Mouse (Mus musculus): ENCODE data around the gene Hoxa4.

Hoxa4 gene

GRCm38 (mm10) chr6:52203371-52204049 lies 12.0 kb upstream of the Hoxa4 start:
- no peak for DNase-seq (ENCODE audit: low spot score in 2 of 2)

- DNase-seq (ENCODE audit: low spot score in 2 of 2) = no peak
These were observed 11.5 kb upstream of the Hoxa4 start for GRCm38 (mm10) chr6:52203121-52203370.

GRCm38 (mm10) chr6:52202362-52203120 lies 11.0 kb upstream of the Hoxa4 start:
- DNase-seq (ENCODE audit: low spot score in 2 of 2) = no peak

GRCm38 (mm10) chr6:52201269-52201668 lies 9.7 kb upstream of the Hoxa4 start:
- no peak for DNase-seq (ENCODE audit: low spot score in 2 of 2)

GRCm38 (mm10) chr6:52200751-52201250 lies 9.2 kb upstream of the Hoxa4 start:
- DNase-seq (ENCODE audit: low spot score in 2 of 2) = no peak

- no peak for DNase-seq (ENCODE audit: low spot score in 2 of 2)
These were observed 8.7 kb upstream of the Hoxa4 start for GRCm38 (mm10) chr6:52200073-52200750.

GRCm38 (mm10) chr6:52197271-52197670 lies 5.7 kb upstream of the Hoxa4 start:
- no peak for DNase-seq (ENCODE audit: low spot score in 2 of 2)

- no peak for DNase-seq (ENCODE audit: low spot score in 2 of 2)
These were observed 5.3 kb upstream of the Hoxa4 start for GRCm38 (mm10) chr6:52196811-52197210.

- DNase-seq (ENCODE audit: low spot score in 2 of 2) = no peak
These were observed 3.1 kb upstream of the Hoxa4 start for GRCm38 (mm10) chr6:52194690-52195089.

- no peak for DNase-seq (ENCODE audit: low spot score in 2 of 2)
These were observed 452 bp upstream of the Hoxa4 start for GRCm38 (mm10) chr6:52191860-52192550.

GRCm38 (mm10) chr6:52190410-52190809 lies 1.1 kb downstream of the Hoxa4 start:
- no peak for DNase-seq (ENCODE audit: low spot score in 2 of 2)

- no peak for DNase-seq (ENCODE audit: low spot score in 2 of 2)
These were observed 1.6 kb downstream of the Hoxa4 start for GRCm38 (mm10) chr6:52189909-52190308.

GRCm38 (mm10) chr6:52189172-52189591 lies 2.4 kb downstream of the Hoxa4 start:
- no peak for DNase-seq (ENCODE audit: low spot score in 2 of 2)

GRCm38 (mm10) chr6:52186500-52186899 lies 5.1 kb downstream of the Hoxa4 start:
- DNase-seq (ENCODE audit: low spot score in 2 of 2) = no peak

GRCm38 (mm10) chr6:52185834-52186233 lies 5.7 kb downstream of the Hoxa4 start:
- no peak for DNase-seq (ENCODE audit: low spot score in 2 of 2)

- no peak for DNase-seq (ENCODE audit: low spot score in 2 of 2)
These were observed 6.3 kb downstream of the Hoxa4 start for GRCm38 (mm10) chr6:52185222-52185621.

GRCm38 (mm10) chr6:52184668-52185067 lies 6.9 kb downstream of the Hoxa4 start:
- DNase-seq (ENCODE audit: low spot score in 2 of 2) = no peak

- DNase-seq (ENCODE audit: low spot score in 2 of 2) = no peak
These were observed 8.1 kb downstream of the Hoxa4 start for GRCm38 (mm10) chr6:52183311-52184080.

- DNase-seq (ENCODE audit: low spot score in 2 of 2) = no peak
These were observed 8.8 kb downstream of the Hoxa4 start for GRCm38 (mm10) chr6:52182793-52183192.

- DNase-seq (ENCODE audit: low spot score in 2 of 2) = no peak
These were observed 9.5 kb downstream of the Hoxa4 start for GRCm38 (mm10) chr6:52182030-52182429.

GRCm38 (mm10) chr6:52180726-52181125 lies 10.8 kb downstream of the Hoxa4 start:
- DNase-seq (ENCODE audit: low spot score in 2 of 2) = no peak

All from frontal cortex, postnatal 36 days (tissue).